Mouse (Mus musculus) liver, embryonic 14.5 days (tissue): ENCODE data around the gene Hdc. TPM values are rescaled to one million over a fixed set of nuclear protein-coding genes. Genes with fewer than 3 reads are reported as not detected.
A peak's percentile ranks its signal among the peaks of the same experiment; 100 is the strongest.

Experiments
- ATAC-seq: fragments of 200-750 bp; cut with Nextera tagmentation; 2 replicates; pipeline ENCODE4 v1.8.0; 2017; ENCODE audit warnings: moderate number of reproducible peaks, mild to moderate bottlenecking, moderate library complexity; ENCODE audit not compliant: insufficient read depth
- DNase-seq, 3 experiments: peaks; one replicate each; pipeline ENCODE4 v3.0.0-alpha.2; 2012 to 2013; ENCODE audit warnings: low read depth in 3 of 3, low spot score in 3 of 3
- H3K27ac ChIP-seq: fragments of 300-500 bp; sonication (generic); 2 replicates; pipeline ENCODE4 v1.5.1; 2014; ENCODE audit warnings: moderate library complexity, mild to moderate bottlenecking, control low read depth, inconsistent platforms
- H3K27me3 ChIP-seq: fragments of 300-500 bp; sonication (generic); 2 replicates; pipeline ENCODE4 v1.6.1; 2014; ENCODE audit warnings: mild to moderate bottlenecking, low read length, moderate library complexity; ENCODE audit not compliant: control insufficient read depth, insufficient read depth
- H3K36me3 ChIP-seq: fragments of 300-500 bp; sonication (generic); replicated peaks from 2 replicates; pipeline ENCODE4 v1.6.1; 2014; ENCODE audit warnings: low read depth; ENCODE audit not compliant: control insufficient read depth, insufficient read depth
- H3K4me1 ChIP-seq, 2 experiments: fragments of 200-500 bp in 1 of 2; fragments of 300-500 bp in 1 of 2; sonication (generic) in 1 of 2; replicated peaks; 2 replicates each; pipeline ENCODE4 v1.6.1; 2012 to 2014; ENCODE audit warnings: antibody characterized with exemption in 1 of 2, inconsistent platforms in 1 of 2, low read length in 1 of 2; ENCODE audit not compliant: control insufficient read depth in 2 of 2, insufficient read depth in 2 of 2
- H3K4me2 ChIP-seq: fragments of 300-500 bp; sonication (generic); 2 replicates; pipeline ENCODE4 v1.6.1; 2014; ENCODE audit warnings: low read depth, mild to moderate bottlenecking, control low read depth, moderate library complexity
- H3K4me3 ChIP-seq, 2 experiments: fragments of 200-500 bp in 1 of 2; fragments of 300-500 bp in 1 of 2; sonication (generic) in 1 of 2; 2 replicates each; pipeline ENCODE4 v1.5.1; 2012 to 2014; ENCODE audit warnings: low read depth in 2 of 2, low read length in 2 of 2, mild to moderate bottlenecking in 2 of 2, control low read depth in 1 of 2, inconsistent platforms in 1 of 2, moderate library complexity in 1 of 2; ENCODE audit not compliant: insufficient read depth in 1 of 2
- H3K9ac ChIP-seq: fragments of 300-500 bp; sonication (generic); replicated peaks from 2 replicates; pipeline ENCODE4 v1.6.1; 2014; ENCODE audit warnings: mild to moderate bottlenecking, control low read depth, moderate library complexity
- H3K9me3 ChIP-seq: fragments of 300-500 bp; sonication (generic); 2 replicates; pipeline ENCODE4 v1.6.1; 2016; ENCODE audit warnings: low read length, mixed read lengths; ENCODE audit not compliant: control insufficient read depth
- CTCF ChIP-seq: IDR thresholded peaks from 2 replicates; pipeline ENCODE4 v1.5.1; 2016; ENCODE audit warnings: antibody characterized with exemption, low read depth, control low read depth
- EP300 ChIP-seq: IDR thresholded peaks from 2 replicates; pipeline ENCODE4 v1.6.1; 2016; ENCODE audit warnings: antibody characterized with exemption, low read depth
- WGBS: fragments of 180-500 bp; shearing (Covaris S2); extraction: QIAGEN DNeasy Blood & Tissue Kit; methylation state at CpG from one replicate; pipeline ENCODE4 v1.1.7; 2014; ENCODE audit not compliant: insufficient replicate concordance; 5-methylcytosine and 5-hydroxymethylcytosine counted together
- polyA plus RNA-seq, 2 experiments: library from polyadenylated mRNA; depleted of rRNA in 1 of 2; stranded (reverse) in 1 of 2; unstranded in 1 of 2; fragments of >200 nt; fragmentation: Nextera tagmentation in 1 of 2; extraction: Ambion mirVana in 1 of 2; gene quantifications; 2 replicates each; pipeline versions ENCODE4 v1.2.1 to v1.2.3; 2012 to 2014

The Hdc gene
- polyA plus RNA-seq (2012; rRNA removed) (3.7 and 4.6 TPM in 2 replicates), polyA plus RNA-seq (2014; fragmentation: Nextera tagmentation; extraction: Ambion mirVana) (6.5 and 7.8 TPM in 2 replicates)

GRCm38 (mm10) chr2:126619249-126619704, at the start of gene Hdc:
Gene Hdc, minus strand, starts transcription at chr2:126619299.
- no peak for ATAC-seq

GRCm38 (mm10) chr2:126668621-126669252, 49.6 kb upstream of the Hdc start:
- Histone ChIP-seq H3K4me2 (no peak overlapping the region), H3K9me3 (no peaks in the 10 kb centered on the region), H3K27ac (no peak overlapping the region), H3K4me3 (no peak overlapping the region), H3K36me3 (no peaks in the 10 kb centered on the region), H3K4me1 (peaks cover 10 to 16% of the 10 kb centered on the region in 2 experiments), H3K9ac (no peak overlapping the region), H3K27me3 (no peaks in the 10 kb centered on the region)
- no peak for TF ChIP-seq EP300
- TF ChIP-seq CTCF = no peak
- DNase-seq = no peak
- no peak for ATAC-seq
- WGBS = 67% methylated on average over 5 of the region's 5 CpGs

More at GRCm38 (mm10) chr2:126619249-126619704, at the start of gene Hdc:
- 21% methylated on average over 14 of the region's 14 CpGs for WGBS
- H3K9me3 ChIP-seq = no peaks in the 10 kb centered on the region
- H3K36me3 ChIP-seq = no peaks in the 10 kb centered on the region
- no peak within 1 kb of the TSS for H3K27ac ChIP-seq
- no peak for TF ChIP-seq EP300
- no peak for TF ChIP-seq CTCF
- no peak within 1 kb of the TSS for H3K4me3 ChIP-seq
- no peak within 1 kb of the TSS for H3K9ac ChIP-seq
- no peak for DNase-seq
- H3K4me2 ChIP-seq = peak within 1 kb of the TSS; percentile 18
- peaks cover 0 to 5% of the 10 kb centered on the region in 2 experiments; a peak in 2 of 4 replicates for H3K4me1 ChIP-seq
- H3K27me3 ChIP-seq = no peaks in the 10 kb centered on the region

DNA sequence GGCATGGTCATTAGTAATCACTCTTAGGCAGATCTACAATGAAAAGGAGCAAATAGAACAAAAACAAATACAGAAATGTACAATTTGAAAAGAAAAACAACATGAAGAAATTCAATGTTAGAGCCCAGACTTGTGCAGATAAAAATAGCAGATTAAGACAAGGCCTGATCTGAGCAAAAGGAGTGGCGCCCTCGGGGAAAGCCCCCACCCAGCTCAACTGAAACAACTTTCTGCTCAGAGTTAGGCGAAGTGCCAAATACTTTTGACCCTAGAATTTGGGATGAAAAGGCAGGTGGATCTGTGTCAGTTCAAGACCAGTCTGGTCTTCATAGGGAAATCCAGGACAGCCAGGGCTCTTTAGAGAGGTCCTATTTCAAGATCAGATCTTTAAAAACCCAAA, 46.9 kb upstream of the Hdc start:
- ATAC-seq (no peak), DNase-seq (no peak)
- Histone ChIP-seq H3K36me3 (no peaks in the 10 kb centered on the region), H3K27me3 (no peaks in the 10 kb centered on the region), H3K4me1 (peaks cover 2 to 3% of the 10 kb centered on the region in 2 experiments; a peak in 3 of 4 replicates), H3K4me3 (no peak overlapping the region), H3K9ac (no peak overlapping the region), H3K9me3 (no peaks in the 10 kb centered on the region), H3K4me2 (no peak overlapping the region), H3K27ac (no peak overlapping the region)
- no peak for TF ChIP-seq EP300
- TF ChIP-seq CTCF = no peak
- 53% methylated on average over 3 of the region's 3 CpGs for WGBS

DNA sequence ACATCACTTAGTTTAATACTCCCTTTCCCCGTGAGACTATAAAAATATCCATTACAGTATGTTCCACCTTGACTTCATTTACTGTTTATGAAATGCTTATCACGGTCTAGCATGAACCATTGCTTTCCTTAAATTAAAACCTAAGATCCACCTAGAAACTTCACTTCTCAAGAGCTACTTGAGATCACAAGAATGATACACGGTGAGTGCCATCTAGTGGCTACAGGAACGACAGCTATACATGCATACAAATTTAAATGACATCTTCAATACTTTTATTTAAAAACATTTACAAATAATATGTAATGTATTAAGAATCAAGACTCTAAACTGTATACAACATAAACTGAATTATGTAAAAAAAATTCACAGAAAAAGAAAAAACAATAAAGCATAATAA, 44.4 kb upstream of the Hdc start:
- 38% methylated on average over 4 of the region's 4 CpGs for WGBS
- H3K4me3 ChIP-seq = no peak overlapping the region
- TF ChIP-seq EP300 = no peak
- peak; percentile 50 for TF ChIP-seq CTCF
- H3K9ac ChIP-seq = no peak overlapping the region
- no peaks in the 10 kb centered on the region for H3K9me3 ChIP-seq
- H3K27me3 ChIP-seq = no peaks in the 10 kb centered on the region
- peaks cover under 1% of the 10 kb centered on the region in 2 experiments; a peak in 3 of 4 replicates for H3K4me1 ChIP-seq
- ATAC-seq = no peak
- no peak overlapping the region for H3K27ac ChIP-seq
- no peak overlapping the region for H3K4me2 ChIP-seq
- DNase-seq = peak; percentile 24 to 34 (median 28)
- no peaks in the 10 kb centered on the region for H3K36me3 ChIP-seq

DNA sequence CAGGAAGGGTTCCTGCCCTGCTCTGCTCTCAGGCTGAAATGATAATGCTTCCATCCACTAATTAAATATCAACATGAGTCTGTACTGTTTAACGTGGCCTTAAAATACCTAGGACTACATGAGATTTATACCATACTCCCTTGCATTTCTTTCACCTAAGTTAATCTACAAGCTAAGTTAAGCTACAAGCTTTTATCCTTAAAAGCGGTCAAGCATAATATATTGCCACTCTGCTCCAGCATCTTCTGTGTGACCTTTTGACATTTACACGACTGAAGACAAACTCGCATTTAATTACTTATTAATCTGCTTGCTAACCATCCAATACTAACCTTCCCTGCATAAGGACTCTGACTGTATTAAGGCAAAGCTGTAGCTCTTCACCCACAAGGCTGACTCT, 33.8 kb upstream of the Hdc start:
- 81% methylated on average over 4 of the region's 4 CpGs for WGBS
- no peak overlapping the region for H3K4me2 ChIP-seq

More for the DNA sequence above, 33.8 kb upstream of the Hdc start:
- Histone ChIP-seq H3K4me1 (no peaks in the 10 kb centered on the region), H3K36me3 (peaks cover 19% of the 10 kb centered on the region), H3K27me3 (no peaks in the 10 kb centered on the region), H3K4me3 (no peak overlapping the region), H3K9ac (no peak overlapping the region), H3K9me3 (no peaks in the 10 kb centered on the region), H3K27ac (no peak overlapping the region)
- TF ChIP-seq CTCF = no peak
- no peak for TF ChIP-seq EP300
- ATAC-seq = no peak
- DNase-seq = no peak
